Mouse (Mus musculus) neural tube, embryonic 12.5 days (tissue): ENCODE results near the gene Rprml. TPM values are rescaled to one million over a fixed set of nuclear protein-coding genes. Genes with fewer than 3 reads are reported as not detected.
"Not testable (repeated sequence)": the region's sequence is repeated elsewhere in the genome, so short reads cannot be mapped to it uniquely, and the experiment has no call there.

Experiments used
- ATAC-seq: fragments of 200-750 bp; cut with Nextera tagmentation; 2 replicates; pipeline ENCODE4 v1.8.0; 2017; ENCODE audit warnings: low read depth, mild to moderate bottlenecking, moderate TSS enrichment, moderate library complexity; ENCODE audit not compliant: low FRiP score
- H3K27ac ChIP-seq: fragments of 300-500 bp; sonication (generic); 2 replicates; pipeline ENCODE4 v1.5.1; 2016
- H3K27me3 ChIP-seq: fragments of 300-500 bp; sonication (generic); replicated peaks from 2 replicates; pipeline ENCODE4 v1.6.1; 2016; ENCODE audit warnings: mild to moderate bottlenecking
- H3K36me3 ChIP-seq: fragments of 300-500 bp; sonication (generic); 2 replicates; pipeline ENCODE4 v1.6.1; 2016; ENCODE audit warnings: mild to moderate bottlenecking
- H3K4me1 ChIP-seq: fragments of 300-500 bp; sonication (generic); 2 replicates; pipeline ENCODE4 v1.6.1; 2016
- H3K4me2 ChIP-seq: fragments of 300-500 bp; sonication (generic); replicated peaks from 2 replicates; pipeline ENCODE4 v1.6.1; 2016; ENCODE audit warnings: mild to moderate bottlenecking
- H3K4me3 ChIP-seq: fragments of 300-500 bp; sonication (generic); 2 replicates; pipeline ENCODE4 v1.5.1; 2016
- H3K9ac ChIP-seq: fragments of 300-500 bp; sonication (generic); 2 replicates; pipeline ENCODE4 v1.6.1; 2016; ENCODE audit warnings: mild to moderate bottlenecking
- H3K9me3 ChIP-seq: fragments of 300-500 bp; sonication (generic); 2 replicates; pipeline ENCODE4 v1.6.1; 2016; ENCODE audit warnings: mild to moderate bottlenecking
- WGBS: fragments of 180-500 bp; shearing (Covaris S2); methylation state at CpG from one replicate; pipeline ENCODE4 v1.1.7; 2016; 5-methylcytosine and 5-hydroxymethylcytosine counted together
- polyA plus RNA-seq: library from polyadenylated mRNA; unstranded; fragments of >200 nt; fragmentation: Nextera tagmentation; extraction: Ambion mirVana; gene quantifications from 2 replicates; pipeline ENCODE4 v1.2.1, GENCODE M21; 2016

Gene Rprml
- polyA plus RNA-seq, 1 experiment from 2014 or later, result not detected

GRCm38 (mm10) chr11:103666181-103666906 is 17.0 kb downstream of the Rprml start:
- no peak overlapping the region for H3K4me3 ChIP-seq
- H3K27me3 ChIP-seq, result 0 out of 2 replicates have a peak, but pooled peaks cover 2% of the 10 kb centered on the region
- H3K9ac ChIP-seq, result no peak overlapping the region
- H3K36me3 ChIP-seq, result no peaks in the 10 kb centered on the region
- H3K4me2 ChIP-seq, result peak overlapping the region; percentile 6; the same call in 1 of the 2 replicates
- H3K9me3 ChIP-seq, result no peaks in the 10 kb centered on the region
- no peak overlapping the region for H3K27ac ChIP-seq
- no peak for ATAC-seq
- peaks cover 7% of the 10 kb centered on the region for H3K4me1 ChIP-seq
- WGBS, result 35% methylated on average over 10 of the region's 10 CpGs

- Histone ChIP-seq H3K9me3 (no peaks in the 10 kb centered on the region), H3K36me3 (no peaks in the 10 kb centered on the region), H3K27me3 (0 out of 2 replicates have a peak, but pooled peaks cover 2% of the 10 kb centered on the region), H3K4me3 (no peak overlapping the region), H3K27ac (no peak overlapping the region), H3K4me1 (peaks cover 7% of the 10 kb centered on the region), H3K4me2 (no peak overlapping the region), H3K9ac (no peak overlapping the region)
- no peak for ATAC-seq
- 61% methylated on average over 13 of the region's 13 CpGs for WGBS
Measured at GRCm38 (mm10) chr11:103666907-103667426, 17.6 kb downstream of the Rprml start.

- Histone ChIP-seq H3K4me3 (no peak overlapping the region), H3K9ac (no peak overlapping the region), H3K9me3 (no peaks in the 10 kb centered on the region), H3K27ac (no peak overlapping the region), H3K27me3 (no peaks in the 10 kb centered on the region), H3K4me1 (no peaks in the 10 kb centered on the region), H3K4me2 (no peak overlapping the region), H3K36me3 (peaks cover 42% of the 10 kb centered on the region)
- no peak for ATAC-seq
- WGBS, result 39% methylated on average over 3 of the region's 3 CpGs
Measured at GRCm38 (mm10) chr11:103675556-103675955, 26.2 kb downstream of the Rprml start.

- not testable (repeated sequence) for H3K4me1 ChIP-seq, H3K4me2 ChIP-seq, H3K9me3 ChIP-seq, H3K27ac ChIP-seq, ATAC-seq, H3K27me3 ChIP-seq, H3K4me3 ChIP-seq, H3K9ac ChIP-seq
- WGBS, result 28% methylated on average over 2 of the region's 2 CpGs
- peaks cover 57% of the 10 kb centered on the region for H3K36me3 ChIP-seq
Measured at GRCm38 (mm10) chr11:103677042-103677441, 27.7 kb downstream of the Rprml start.

- Histone ChIP-seq H3K36me3 (peaks cover 94% of the 10 kb centered on the region), H3K9ac (no peak overlapping the region), H3K27me3 (no peaks in the 10 kb centered on the region), H3K9me3 (no peaks in the 10 kb centered on the region), H3K4me1 (no peaks in the 10 kb centered on the region), H3K4me2 (no peak overlapping the region), H3K27ac (no peak overlapping the region), H3K4me3 (no peak overlapping the region)
- no peak for ATAC-seq
- 90% methylated on average over 11 of the region's 11 CpGs for WGBS
Measured at GRCm38 (mm10) chr11:103683667-103684334, 34.4 kb downstream of the Rprml start.

- no peak for ATAC-seq
- Histone ChIP-seq H3K36me3 (peaks cover 81% of the 10 kb centered on the region), H3K4me3 (no peak overlapping the region), H3K9ac (no peak overlapping the region), H3K4me1 (no peaks in the 10 kb centered on the region; the same call in 1 of the 2 replicates), H3K27me3 (no peaks in the 10 kb centered on the region), H3K4me2 (no peak overlapping the region), H3K9me3 (no peaks in the 10 kb centered on the region), H3K27ac (no peak overlapping the region)
- WGBS, result 87% methylated on average over 7 of the region's 7 CpGs
Measured at GRCm38 (mm10) chr11:103685261-103685736, 35.9 kb downstream of the Rprml start.

GRCm38 (mm10) chr11:103686706-103687105 is 37.3 kb downstream of the Rprml start:
- no peak overlapping the region for H3K9ac ChIP-seq
- no peaks in the 10 kb centered on the region for H3K9me3 ChIP-seq
- H3K4me2 ChIP-seq, result no peak overlapping the region
- no peak overlapping the region for H3K27ac ChIP-seq
- no peak for ATAC-seq
- no peaks in the 10 kb centered on the region; the same call in 1 of the 2 replicates for H3K4me1 ChIP-seq
- peaks cover 67% of the 10 kb centered on the region for H3K36me3 ChIP-seq
- H3K4me3 ChIP-seq, result no peak overlapping the region
- 91% methylated on average over 6 of the region's 6 CpGs for WGBS
- H3K27me3 ChIP-seq, result no peaks in the 10 kb centered on the region

- Histone ChIP-seq H3K4me3 (no peak overlapping the region), H3K4me1 (no peaks in the 10 kb centered on the region; the same call in 1 of the 2 replicates), H3K27me3 (no peaks in the 10 kb centered on the region), H3K4me2 (no peak overlapping the region), H3K36me3 (peaks cover 50% of the 10 kb centered on the region), H3K9me3 (no peaks in the 10 kb centered on the region), H3K27ac (no peak overlapping the region), H3K9ac (no peak overlapping the region)
- 72% methylated on average over 6 of the region's 6 CpGs for WGBS
- ATAC-seq, result no peak
Measured at GRCm38 (mm10) chr11:103688271-103688979, 39.1 kb downstream of the Rprml start.

GRCm38 (mm10) chr11:103688980-103689378 is 39.6 kb downstream of the Rprml start:
- Histone ChIP-seq H3K9ac (no peak overlapping the region), H3K9me3 (no peaks in the 10 kb centered on the region), H3K27ac (no peak overlapping the region), H3K36me3 (peaks cover 45% of the 10 kb centered on the region), H3K4me2 (no peak overlapping the region), H3K4me3 (no peak overlapping the region), H3K27me3 (no peaks in the 10 kb centered on the region), H3K4me1 (no peaks in the 10 kb centered on the region; the same call in 1 of the 2 replicates)
- no peak for ATAC-seq
- WGBS, result 28% methylated on average over 3 of the region's 3 CpGs

GRCm38 (mm10) chr11:103691036-103691435 is 41.7 kb downstream of the Rprml start:
- Histone ChIP-seq H3K27ac (no peak overlapping the region), H3K4me3 (no peak overlapping the region), H3K4me2 (no peak overlapping the region), H3K9ac (no peak overlapping the region), H3K4me1 (no peaks in the 10 kb centered on the region; the same call in 1 of the 2 replicates), H3K9me3 (no peaks in the 10 kb centered on the region), H3K36me3 (peaks cover 24% of the 10 kb centered on the region), H3K27me3 (no peaks in the 10 kb centered on the region)
- no peak for ATAC-seq
- 98% methylated on average over 1 of the region's 1 CpGs for WGBS

- Histone ChIP-seq H3K27ac (no peak overlapping the region), H3K36me3 (peaks cover 5% of the 10 kb centered on the region; the same call in 1 of the 2 replicates), H3K4me1 (peaks cover 1% of the 10 kb centered on the region; the same call in 1 of the 2 replicates), H3K9ac (no peak overlapping the region), H3K9me3 (no peaks in the 10 kb centered on the region), H3K4me2 (no peak overlapping the region), H3K27me3 (no peaks in the 10 kb centered on the region), H3K4me3 (no peak overlapping the region)
- WGBS, result 85% methylated on average over 1 of the region's 1 CpGs
- ATAC-seq, result no peak
Measured at GRCm38 (mm10) chr11:103693241-103693640, 43.9 kb downstream of the Rprml start.
